Mouse (Mus musculus): Measurements from ENCODE around the gene BC035044.

- no peak for TF ChIP-seq CTCF (IDR thresholded peaks at IDR 0.05; ENCODE audit: control insufficient read depth, insufficient read depth, low read length)
- TF ChIP-seq POLR2A (IDR thresholded peaks at IDR 0.05; ENCODE audit: borderline replicate concordance, control insufficient read depth, low read depth, low read length) = no peak
Observed at GRCm38 (mm10) chr6:128818083-128818802, 72.7 kb downstream of the BC035044 start.

Data from bone marrow, adult 2 months (tissue).